8 mouse cellular contexts compared by ENCODE assay signal in genomic region chr6:13607621-13608493, GRCm38 (mm10). TPM values are rescaled to one million over a fixed set of nuclear protein-coding genes. Genes with fewer than 3 reads are reported as not detected.
A peak's percentile ranks its signal among the peaks of the same experiment; 100 is the strongest.
DNase-seq lines count a peak whose midpoint lies in the region; ATAC-seq and TF ChIP-seq lines count a peak whose summit lies in the region.

TSS of gene Tmem168 (minus strand) at chr6:13608100.

- H3K79me2 ChIP-seq in C2C12 (ENCODE audit: control insufficient read depth, insufficient read depth): peaks cover 39% of the 10 kb centered on the region

- peak; percentile 94 for DNase-seq in brain, embryonic 14.5 days (ENCODE audit: low read depth)
- peak; percentile 95 for DNase-seq in heart, embryonic 10.5 days (ENCODE audit: low spot score)
- peak; percentile 92 for DNase-seq in liver
- DNase-seq in monocyte, adult 2 months (ENCODE audit: low read depth in 1 of 2, low spot score in 2 of 2): peak; percentile 69 to 81
- peak; percentile 85 to 90 for DNase-seq in spleen, postnatal 14 days (ENCODE audit: low spot score in 2 of 2)

- WGBS in heart, embryonic 10.5 days: 2% methylated on average over 68 of the region's 71 CpGs
- 2% methylated on average over 71 of the region's 71 CpGs for WGBS in kidney, embryonic 15.5 days

- no peaks in the 10 kb centered on the region for H3K9me3 ChIP-seq in heart, embryonic 10.5 days
- H3K9me3 ChIP-seq in kidney, embryonic 15.5 days (replicated peaks): no peaks in the 10 kb centered on the region

- H3K27me3 ChIP-seq in C2C12 (ENCODE audit: control insufficient read depth, insufficient read depth, insufficient read length): no peaks in the 10 kb centered on the region
- no peaks in the 10 kb centered on the region for H3K27me3 ChIP-seq in heart, embryonic 10.5 days (ENCODE audit: insufficient read depth, poor library complexity, severe bottlenecking)
- H3K27me3 ChIP-seq in kidney, embryonic 15.5 days: no peaks in the 10 kb centered on the region

- peak within 1 kb of the TSS; percentile 99 for H3K27ac ChIP-seq in heart, embryonic 10.5 days
- H3K27ac ChIP-seq in kidney, embryonic 15.5 days: peak within 1 kb of the TSS; percentile 98

- peaks cover 8% of the 10 kb centered on the region for H3K36me3 ChIP-seq in C2C12 (ENCODE audit: control insufficient read depth, insufficient read depth)
- H3K36me3 ChIP-seq in heart, embryonic 10.5 days: peaks cover 5% of the 10 kb centered on the region; the same call in 1 of the 2 replicates
- H3K36me3 ChIP-seq in kidney, embryonic 15.5 days: peaks cover 4% of the 10 kb centered on the region

- ATAC-seq in erythroblast, adult 5-6 weeks (replicated peaks; ENCODE audit: low FRiP score, poor library complexity, severe bottlenecking): peak; percentile 97
- peak; percentile 99 for ATAC-seq in kidney, embryonic 15.5 days (replicated peaks; ENCODE audit: low FRiP score)

- H3K4me3 ChIP-seq in C2C12 (ENCODE audit: insufficient read depth, poor library complexity, severe bottlenecking): peak within 1 kb of the TSS; percentile 49
- H3K4me3 ChIP-seq in heart, embryonic 10.5 days: peak within 1 kb of the TSS; percentile 79
- peak within 1 kb of the TSS; percentile 82 for H3K4me3 ChIP-seq in kidney, embryonic 15.5 days (replicated peaks)

- no peak for TF ChIP-seq CTCF in C2C12 (IDR thresholded peaks at IDR 0.05; ENCODE audit: control insufficient read depth, insufficient read depth, insufficient read length)
- no peak for TF ChIP-seq CTCF in brain, embryonic 14.5 days (IDR thresholded peaks at IDR 0.05; ENCODE audit: borderline replicate concordance, extremely low read depth, insufficient read depth, insufficient read length)

- peak within 1 kb of the TSS; percentile 84 for H3K9ac ChIP-seq in kidney, embryonic 15.5 days

- peaks cover 27% of the 10 kb centered on the region for H3K79me3 ChIP-seq in C2C12 (ENCODE audit: low read depth)

- H3K4me2 ChIP-seq in kidney, embryonic 15.5 days: peak within 1 kb of the TSS; percentile 77

- TF ChIP-seq POLR2A in brain, embryonic 14.5 days (IDR thresholded peaks at IDR 0.05; ENCODE audit: borderline replicate concordance, extremely low read depth, insufficient read depth, insufficient read length, poor library complexity, severe bottlenecking): peak; percentile 81

- peak within 1 kb of the TSS; percentile 85 for H3ac ChIP-seq in C2C12 (ENCODE audit: control insufficient read depth, insufficient read length, low read depth)

- H3K4me1 ChIP-seq in heart, embryonic 10.5 days: peaks cover 15% of the 10 kb centered on the region
- H3K4me1 ChIP-seq in kidney, embryonic 15.5 days: peaks cover 19% of the 10 kb centered on the region

TF ChIP-seq in C2C12, 6 proteins besides CTCF, POLR2A, EP300 and RAD21:
- TF ChIP-seq MAX (IDR thresholded peaks at IDR 0.05) (peak; percentile 38), CEBPB (IDR thresholded peaks at IDR 0.05; ENCODE audit: low read depth) (no peak)

RNA-seq across cellular contexts. Expression of gene Tmem168, which starts in this region (rescaled TPM):
- polyA plus RNA-seq in C2C12 (2012; fragmentation: generic; extraction: Trizol): 6.6 TPM
- 10.9 and 12.0 TPM in 2 replicates for polyA plus RNA-seq in brain, embryonic 14.5 days (2012; rRNA removed)
- total RNA-seq in erythroblast, adult 5-6 weeks (2015; ENCODE audit: low replicate concordance): 11.1 and 17.9 TPM in 2 replicates
- 8.6 and 11.1 TPM in 2 replicates for total RNA-seq in erythroblast, adult 5-6 weeks (2017; ENCODE audit: low replicate concordance)
- polyA plus RNA-seq in heart, embryonic 10.5 days (2016; fragmentation: Nextera tagmentation; extraction: Ambion mirVana): 29.1 and 32.9 TPM in 2 replicates
- 39.0 and 42.4 TPM in 2 replicates for polyA plus RNA-seq in kidney, embryonic 15.5 days (2015; fragmentation: Nextera tagmentation; extraction: Ambion mirVana)

Comparison
In these comparisons a context has a peak if more than half of its experiments do, and no peak if none do; other contexts are left out.
1. Peak in every context shown above with its lines: DNase-seq, ATAC-seq, H3K4me3 ChIP-seq and H3K27ac ChIP-seq.